Mouse (Mus musculus) kidney, embryonic 14.5 days (tissue): ENCODE results near the gene Pla2g4d. TPM values are rescaled to one million over a fixed set of nuclear protein-coding genes. Genes with fewer than 3 reads are reported as not detected.

Experiments
- ATAC-seq: fragments of 200-750 bp; cut with Nextera tagmentation; 2 replicates; pipeline ENCODE4 v1.8.0; 2017; ENCODE audit warnings: moderate number of reproducible peaks, mild to moderate bottlenecking, moderate TSS enrichment, moderate library complexity; ENCODE audit not compliant: low FRiP score, low TSS enrichment
- H3K27ac ChIP-seq: fragments of 300-500 bp; sonication (generic); 2 replicates; pipeline ENCODE4 v1.5.1; 2014; ENCODE audit warnings: low read depth, mild to moderate bottlenecking, low read length, moderate library complexity, mixed read lengths
- H3K27me3 ChIP-seq: fragments of 300-500 bp; sonication (generic); 2 replicates; pipeline ENCODE4 v1.6.1; 2014; ENCODE audit warnings: mild to moderate bottlenecking, low read length; ENCODE audit not compliant: control insufficient read depth, insufficient read depth
- H3K36me3 ChIP-seq: fragments of 300-500 bp; sonication (generic); 2 replicates; pipeline ENCODE4 v1.6.1; 2014; ENCODE audit warnings: low read length, mixed read lengths; ENCODE audit not compliant: control insufficient read depth, insufficient read depth
- H3K4me1 ChIP-seq: fragments of 300-500 bp; sonication (generic); 2 replicates; pipeline ENCODE4 v1.6.1; 2014; ENCODE audit warnings: low read length, mixed read lengths; ENCODE audit not compliant: control insufficient read depth, insufficient read depth
- H3K4me2 ChIP-seq: fragments of 300-500 bp; sonication (generic); replicated peaks from 2 replicates; pipeline ENCODE4 v1.6.1; 2014; ENCODE audit warnings: low read depth, mild to moderate bottlenecking, low read length
- H3K4me3 ChIP-seq: fragments of 300-500 bp; sonication (generic); 2 replicates; pipeline ENCODE4 v1.5.1; 2014; ENCODE audit warnings: mild to moderate bottlenecking, low read length
- H3K9ac ChIP-seq: fragments of 300-500 bp; sonication (generic); 2 replicates; pipeline ENCODE4 v1.6.1; 2014; ENCODE audit warnings: low read depth, mild to moderate bottlenecking, low read length, moderate library complexity
- H3K9me3 ChIP-seq: fragments of 300-500 bp; sonication (generic); 2 replicates; pipeline ENCODE4 v1.6.1; 2016; ENCODE audit warnings: low read length; ENCODE audit not compliant: control insufficient read depth
- WGBS: fragments of 180-500 bp; shearing (Covaris S2); extraction: QIAGEN DNeasy Blood & Tissue Kit; methylation state at CpG from one replicate; pipeline ENCODE4 v1.1.7; 2014; 5-methylcytosine and 5-hydroxymethylcytosine counted together
- polyA plus RNA-seq: library from polyadenylated mRNA; unstranded; fragments of >200 nt; fragmentation: Nextera tagmentation; extraction: Ambion mirVana; gene quantifications from 2 replicates; pipeline ENCODE4 v1.2.1, GENCODE M21; 2014

Gene Pla2g4d
- polyA plus RNA-seq = not detected in 2 replicates

- Histone ChIP-seq H3K4me2 (no peak within 1 kb of the TSS), H3K36me3 (no peaks in the 10 kb centered on the region), H3K27me3 (no peaks in the 10 kb centered on the region), H3K4me1 (no peaks in the 10 kb centered on the region), H3K9ac (no peak within 1 kb of the TSS), H3K4me3 (no peak within 1 kb of the TSS), H3K27ac (no peak within 1 kb of the TSS), H3K9me3 (no peaks in the 10 kb centered on the region)
- 67% methylated on average over 5 of the region's 5 CpGs for WGBS
- no peak for ATAC-seq
Observed at GRCm38 (mm10) chr2:120288995-120289394, at the start of gene Pla2g4d. Gene Pla2g4d, minus strand, starts transcription at chr2:120289197.

GRCm38 (mm10) chr2:120337886-120338285, 48.9 kb upstream of the Pla2g4d start:
- no peak overlapping the region for H3K27ac ChIP-seq
- no peak overlapping the region for H3K9ac ChIP-seq
- no peak overlapping the region for H3K4me3 ChIP-seq
- H3K9me3 ChIP-seq = no peaks in the 10 kb centered on the region
- no peak for ATAC-seq
- no peaks in the 10 kb centered on the region for H3K27me3 ChIP-seq
- no peak overlapping the region for H3K4me2 ChIP-seq
- no peaks in the 10 kb centered on the region for H3K4me1 ChIP-seq
- WGBS = 75% methylated on average over 2 of the region's 2 CpGs
- H3K36me3 ChIP-seq = peaks cover 37% of the 10 kb centered on the region

GRCm38 (mm10) chr2:120331575-120331974, 42.6 kb upstream of the Pla2g4d start:
- Histone ChIP-seq H3K27me3 (no peaks in the 10 kb centered on the region), H3K4me3 (no peak overlapping the region), H3K27ac (no peak overlapping the region), H3K36me3 (peaks cover 44% of the 10 kb centered on the region), H3K9ac (no peak overlapping the region), H3K9me3 (no peaks in the 10 kb centered on the region), H3K4me2 (no peak overlapping the region), H3K4me1 (no peaks in the 10 kb centered on the region)
- ATAC-seq = no peak
- 87% methylated on average over 4 of the region's 4 CpGs for WGBS

DNA sequence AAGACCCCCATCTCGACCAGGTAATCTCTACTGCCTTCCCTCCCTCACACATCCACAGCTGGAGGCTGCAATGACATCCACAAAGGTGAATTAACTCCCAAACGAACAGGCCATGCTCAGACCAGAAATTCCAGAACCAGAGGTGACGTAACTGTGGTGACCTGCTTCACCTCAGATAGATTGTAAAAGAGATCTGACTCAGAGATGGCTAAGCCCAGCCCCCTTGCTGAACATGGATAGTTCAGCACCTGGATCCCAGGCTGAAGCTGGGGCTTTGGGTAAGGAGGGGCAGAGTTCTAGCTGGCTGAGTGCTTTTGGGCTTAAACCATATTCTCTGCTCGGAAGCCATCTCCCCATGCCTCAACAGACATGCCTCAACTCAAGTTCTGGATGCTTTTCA, 26.1 kb upstream of the Pla2g4d start:
- Histone ChIP-seq H3K36me3 (peaks cover 22% of the 10 kb centered on the region), H3K9me3 (no peaks in the 10 kb centered on the region), H3K4me2 (no peak overlapping the region), H3K9ac (no peak overlapping the region), H3K4me3 (no peak overlapping the region), H3K4me1 (no peaks in the 10 kb centered on the region), H3K27me3 (no peaks in the 10 kb centered on the region), H3K27ac (no peak overlapping the region)
- 64% methylated on average over 4 of the region's 4 CpGs for WGBS
- no peak for ATAC-seq

GRCm38 (mm10) chr2:120314487-120314886, 25.5 kb upstream of the Pla2g4d start:
- H3K27me3 ChIP-seq = no peaks in the 10 kb centered on the region
- no peak overlapping the region for H3K4me3 ChIP-seq
- H3K4me2 ChIP-seq = no peak overlapping the region
- H3K27ac ChIP-seq = no peak overlapping the region
- no peaks in the 10 kb centered on the region for H3K9me3 ChIP-seq
- no peak for ATAC-seq
- 60% methylated on average over 4 of the region's 4 CpGs for WGBS
- no peak overlapping the region for H3K9ac ChIP-seq
- no peaks in the 10 kb centered on the region for H3K4me1 ChIP-seq
- H3K36me3 ChIP-seq = peaks cover 22% of the 10 kb centered on the region

GRCm38 (mm10) chr2:120313976-120314375, 25.0 kb upstream of the Pla2g4d start, which contains the start of gene Pla2g4f:
Gene Pla2g4f, minus strand, starts transcription at chr2:120314165.
- no peak for ATAC-seq

DNA sequence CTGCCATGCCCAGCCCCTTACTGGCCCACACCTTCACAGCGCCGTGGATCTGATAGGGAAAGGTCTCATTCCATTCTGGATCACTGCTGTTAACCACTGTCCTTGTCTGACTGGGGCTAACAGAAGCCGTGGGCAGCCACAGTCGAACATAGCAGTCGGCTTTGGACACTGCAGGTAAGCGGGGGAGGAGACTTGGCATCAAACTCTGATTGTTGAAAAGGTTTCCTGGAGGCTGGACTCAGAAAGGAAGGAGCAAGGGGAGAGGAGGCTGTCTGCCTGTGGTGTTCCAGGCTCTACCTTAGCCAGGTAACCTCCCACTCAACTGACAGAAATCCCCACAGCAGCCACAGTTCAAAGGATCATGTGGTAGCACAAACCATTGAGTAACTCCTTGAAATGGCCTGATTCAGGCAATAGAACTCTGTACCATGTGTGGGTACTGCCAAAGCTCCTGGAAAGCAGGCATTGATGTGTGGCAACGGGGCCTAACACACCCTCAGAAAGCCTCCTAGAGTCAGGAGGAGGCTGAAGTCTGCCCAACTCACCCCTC, 23.4 kb upstream of the Pla2g4d start:
- H3K4me2 ChIP-seq = no peak overlapping the region
- peaks cover 9% of the 10 kb centered on the region; the same call in 1 of the 2 replicates for H3K36me3 ChIP-seq
- H3K4me3 ChIP-seq = no peak overlapping the region
- H3K27me3 ChIP-seq = no peaks in the 10 kb centered on the region
- no peaks in the 10 kb centered on the region for H3K4me1 ChIP-seq
- no peaks in the 10 kb centered on the region for H3K9me3 ChIP-seq
- no peak overlapping the region for H3K27ac ChIP-seq
- no peak for ATAC-seq
- WGBS = 79% methylated on average over 7 of the region's 7 CpGs
- no peak overlapping the region for H3K9ac ChIP-seq

More at GRCm38 (mm10) chr2:120313976-120314375, 25.0 kb upstream of the Pla2g4d start, which contains the start of gene Pla2g4f:
- Histone ChIP-seq H3K4me2 (no peak within 1 kb of the TSS), H3K27ac (no peak within 1 kb of the TSS), H3K36me3 (peaks cover 17% of the 10 kb centered on the region), H3K27me3 (no peaks in the 10 kb centered on the region), H3K4me3 (no peak within 1 kb of the TSS), H3K9ac (no peak within 1 kb of the TSS), H3K9me3 (no peaks in the 10 kb centered on the region), H3K4me1 (no peaks in the 10 kb centered on the region)
- 45% methylated on average over 3 of the region's 3 CpGs for WGBS

DNA sequence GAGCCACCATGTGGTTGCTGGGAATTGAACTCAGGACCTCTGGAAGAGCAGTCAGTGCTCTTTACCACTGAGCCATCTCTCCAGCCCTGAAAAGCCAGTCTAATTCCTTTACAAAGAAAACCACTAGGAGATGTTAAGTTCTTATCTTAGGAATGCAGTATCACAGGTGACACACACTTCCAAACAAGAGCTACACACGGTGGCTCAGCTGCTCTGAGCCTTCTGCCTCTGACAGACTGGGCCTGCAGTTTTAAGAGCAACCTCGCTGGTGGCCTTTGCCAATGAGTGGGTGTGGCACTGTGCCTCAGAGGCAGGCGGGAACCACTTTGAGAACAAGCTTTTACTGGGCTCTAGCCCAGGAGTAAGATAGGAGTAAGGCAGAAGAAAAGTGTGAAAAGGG, 15.1 kb upstream of the Pla2g4d start:
- no peak overlapping the region for H3K27ac ChIP-seq
- no peak for ATAC-seq
- H3K4me3 ChIP-seq = no peak overlapping the region
- no peaks in the 10 kb centered on the region for H3K9me3 ChIP-seq
- no peak overlapping the region for H3K9ac ChIP-seq
- WGBS = 19% methylated on average over 3 of the region's 3 CpGs
- no peaks in the 10 kb centered on the region for H3K27me3 ChIP-seq
- no peaks in the 10 kb centered on the region for H3K4me1 ChIP-seq
- H3K4me2 ChIP-seq = no peak overlapping the region
- H3K36me3 ChIP-seq = no peaks in the 10 kb centered on the region

GRCm38 (mm10) chr2:120301076-120301475, 12.1 kb upstream of the Pla2g4d start:
- Histone ChIP-seq H3K4me3 (no peak overlapping the region), H3K9ac (no peak overlapping the region), H3K4me1 (no peaks in the 10 kb centered on the region), H3K27ac (no peak overlapping the region), H3K27me3 (no peaks in the 10 kb centered on the region), H3K4me2 (no peak overlapping the region), H3K36me3 (no peaks in the 10 kb centered on the region), H3K9me3 (no peaks in the 10 kb centered on the region)
- ATAC-seq = no peak
- WGBS = 93% methylated on average over 6 of the region's 6 CpGs
